Mouse (Mus musculus): Measurements from ENCODE around the gene Mecom.

The Mecom gene

GRCm38 (mm10) chr3:30209131-30209530 lies 338.7 kb downstream of the Mecom start:
- CTCF ChIA-PET = no interaction called here
- POLR2A ChIA-PET = no interaction called here

GRCm38 (mm10) chr3:30207886-30208285 lies 339.9 kb downstream of the Mecom start:
- ChIA-PET CTCF (no interaction called here), POLR2A (no interaction called here)

GRCm38 (mm10) chr3:30207431-30207830 lies 340.4 kb downstream of the Mecom start:
- CTCF ChIA-PET = no interaction called here
- POLR2A ChIA-PET = no interaction called here

GRCm38 (mm10) chr3:30206123-30206522 lies 341.7 kb downstream of the Mecom start:
- POLR2A ChIA-PET = interaction anchor here in 1 of 4 experiments (0.6 kb wide), 1 partner anchor 189 kb away, joined by 9 read pairs; no protein-coding TSS in a partner anchor
- CTCF ChIA-PET = no interaction called here

- POLR2A ChIA-PET = no interaction called here
- CTCF ChIA-PET = no interaction called here
These were observed 344.0 kb downstream of the Mecom start for GRCm38 (mm10) chr3:30203764-30204163.

GRCm38 (mm10) chr3:30198854-30199253 lies 349.0 kb downstream of the Mecom start:
- CTCF ChIA-PET = interaction anchor here in 1 of 4 experiments (0.6 kb wide), 1 partner anchor 484 kb away, joined by 12 read pairs; no protein-coding TSS in a partner anchor
- POLR2A ChIA-PET = no interaction called here

GRCm38 (mm10) chr3:30198227-30198626 lies 349.6 kb downstream of the Mecom start:
- CTCF ChIA-PET = interaction anchor here in 1 of 4 experiments (0.6 kb wide), 1 partner anchor 485 kb away, joined by 12 read pairs; no protein-coding TSS in a partner anchor
- POLR2A ChIA-PET = no interaction called here

GRCm38 (mm10) chr3:30195186-30195585 lies 352.6 kb downstream of the Mecom start:
- ChIA-PET CTCF (no interaction called here), POLR2A (no interaction called here)

GRCm38 (mm10) chr3:30192294-30193007 lies 355.4 kb downstream of the Mecom start:
- POLR2A ChIA-PET = no interaction called here

GRCm38 (mm10) chr3:30189325-30189724 lies 358.5 kb downstream of the Mecom start:
- ChIA-PET CTCF (no interaction called here), POLR2A (interaction anchor here in 2 of 4 experiments (0.5 to 0.6 kb wide), 2 partner anchors 178 to 219 kb away, joined by 3 read pairs; no protein-coding TSS in a partner anchor)

More at GRCm38 (mm10) chr3:30192294-30193007, 355.4 kb downstream of the Mecom start:
- CTCF ChIA-PET = no interaction called here

- CTCF ChIA-PET = no interaction called here
- POLR2A ChIA-PET = no interaction called here
These were observed 359.9 kb downstream of the Mecom start for GRCm38 (mm10) chr3:30187812-30188469.

GRCm38 (mm10) chr3:30181807-30182481 lies 365.9 kb downstream of the Mecom start:
- ChIA-PET POLR2A (no interaction called here), CTCF (no interaction called here)

GRCm38 (mm10) chr3:30176615-30177014 lies 371.2 kb downstream of the Mecom start:
- POLR2A ChIA-PET = no interaction called here

GRCm38 (mm10) chr3:30173812-30174211 lies 374.0 kb downstream of the Mecom start:
- CTCF ChIA-PET = no interaction called here
- POLR2A ChIA-PET = no interaction called here

More at GRCm38 (mm10) chr3:30176615-30177014, 371.2 kb downstream of the Mecom start:
- CTCF ChIA-PET = no interaction called here

GRCm38 (mm10) chr3:30168396-30169186 lies 379.2 kb downstream of the Mecom start:
- CTCF ChIA-PET = interaction anchor here in 1 of 4 experiments (0.6 to 0.7 kb wide), 2 partner anchors 153 to 405 kb away, joined by 3 read pairs; no protein-coding TSS in a partner anchor
- POLR2A ChIA-PET = no interaction called here

GRCm38 (mm10) chr3:30167027-30167426 lies 380.8 kb downstream of the Mecom start:
- POLR2A ChIA-PET = no interaction called here
- CTCF ChIA-PET = no interaction called here

- CTCF ChIA-PET = interaction anchor here in 1 of 4 experiments (0.8 kb wide), 1 partner anchor 150 kb away, joined by 3 read pairs; no protein-coding TSS in a partner anchor
- POLR2A ChIA-PET = no interaction called here
These were observed 383.0 kb downstream of the Mecom start for GRCm38 (mm10) chr3:30164834-30165233.

GRCm38 (mm10) chr3:30163390-30163789 lies 384.4 kb downstream of the Mecom start:
- ChIA-PET CTCF (no interaction called here), POLR2A (no interaction called here)

GRCm38 (mm10) chr3:30160961-30161670 lies 386.7 kb downstream of the Mecom start:
- ChIA-PET POLR2A (no interaction called here), CTCF (no interaction called here)

All from embryonic stem cell, embryonic (primary cell).